Mouse (Mus musculus) gastrocnemius, postnatal 36 days (tissue): ENCODE results near the gene Dynlt1f. TPM values are rescaled to one million over a fixed set of nuclear protein-coding genes. Genes with fewer than 3 reads are reported as not detected.
"Not testable (repeated sequence)": the region's sequence is repeated elsewhere in the genome, so short reads cannot be mapped to it uniquely, and the experiment has no call there.

Experiments
- DNase-seq, 2 experiments: peaks; one replicate each; pipeline ENCODE4 v3.0.0; 2022
- intact Hi-C: fragments of 180-260 bp; cut with DNase I; formaldehyde crosslinking; loops from one replicate; pipeline ENCODE4 v1.15.1; 2025
- total RNA-seq, 2 experiments: library from RNA; stranded (reverse); gene quantifications; 2 replicates each; pipeline ENCODE4 v1.2.3; 2021

The Dynlt1f gene
- total RNA-seq, 2 experiments from 2014 or later = 48.9 to 50.1 TPM

DNA sequence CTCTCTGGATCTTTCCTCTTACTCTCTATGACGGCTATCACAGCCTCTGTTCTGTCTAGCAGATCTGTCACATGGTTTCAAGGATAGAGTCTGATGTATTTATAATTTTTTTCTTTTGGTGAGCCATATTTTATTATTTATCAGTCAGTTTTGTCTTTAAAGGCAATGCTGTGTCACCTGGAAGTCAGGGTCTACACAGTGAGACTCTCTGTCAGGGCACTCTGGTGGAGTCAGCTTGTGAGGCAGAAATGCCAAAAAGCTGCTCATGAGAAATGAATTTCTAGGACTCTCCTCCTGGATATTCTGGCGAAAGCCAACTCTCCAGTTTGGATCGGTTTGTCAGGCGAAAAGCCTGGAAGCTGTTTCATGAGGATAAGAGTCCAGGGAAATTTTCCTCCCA lies 19.9 kb downstream of the Dynlt1f start:
- DNase-seq, intact Hi-C loops: not testable (repeated sequence)

DNA sequence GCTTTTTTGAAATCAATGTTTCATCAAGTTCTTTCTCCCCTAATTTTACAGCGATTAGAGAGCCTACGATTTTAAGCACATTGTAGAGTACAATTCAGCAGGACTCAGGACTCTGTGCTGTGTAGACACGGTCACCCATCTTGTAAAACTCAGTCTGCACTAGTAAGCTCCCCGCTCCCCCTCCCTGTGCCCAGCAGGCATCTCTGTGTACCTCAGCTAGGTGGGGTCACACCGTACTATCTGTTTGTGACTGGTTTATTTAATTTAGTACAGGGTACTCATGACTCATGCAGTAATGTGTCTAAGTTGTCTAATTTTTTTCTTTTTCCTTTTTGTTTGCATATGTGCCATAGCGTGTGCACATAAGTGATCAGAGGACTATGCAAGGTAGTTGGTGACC lies 22.9 kb downstream of the Dynlt1f start:
- intact Hi-C loops, DNase-seq: not testable (repeated sequence)

DNA sequence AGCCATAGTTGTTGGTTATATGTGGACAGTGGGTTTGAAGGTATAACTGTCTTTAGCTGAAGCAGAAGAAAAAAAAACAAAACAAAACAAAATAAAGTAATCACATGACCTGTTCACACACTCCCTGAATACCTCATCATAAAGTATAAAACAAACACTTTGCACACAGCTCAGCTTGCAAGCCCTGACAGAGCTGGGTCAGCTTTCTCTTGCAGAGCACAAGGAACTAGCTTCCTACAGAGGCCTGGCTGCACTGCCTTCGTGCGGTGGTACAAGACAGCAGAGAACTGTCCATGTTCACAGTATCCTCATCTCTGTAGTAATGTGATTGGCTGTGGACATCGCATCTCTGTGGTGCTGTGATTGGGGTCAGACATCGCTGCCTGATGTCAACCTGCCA lies 25.3 kb downstream of the Dynlt1f start:
- intact Hi-C loops = not testable (repeated sequence)

DNA sequence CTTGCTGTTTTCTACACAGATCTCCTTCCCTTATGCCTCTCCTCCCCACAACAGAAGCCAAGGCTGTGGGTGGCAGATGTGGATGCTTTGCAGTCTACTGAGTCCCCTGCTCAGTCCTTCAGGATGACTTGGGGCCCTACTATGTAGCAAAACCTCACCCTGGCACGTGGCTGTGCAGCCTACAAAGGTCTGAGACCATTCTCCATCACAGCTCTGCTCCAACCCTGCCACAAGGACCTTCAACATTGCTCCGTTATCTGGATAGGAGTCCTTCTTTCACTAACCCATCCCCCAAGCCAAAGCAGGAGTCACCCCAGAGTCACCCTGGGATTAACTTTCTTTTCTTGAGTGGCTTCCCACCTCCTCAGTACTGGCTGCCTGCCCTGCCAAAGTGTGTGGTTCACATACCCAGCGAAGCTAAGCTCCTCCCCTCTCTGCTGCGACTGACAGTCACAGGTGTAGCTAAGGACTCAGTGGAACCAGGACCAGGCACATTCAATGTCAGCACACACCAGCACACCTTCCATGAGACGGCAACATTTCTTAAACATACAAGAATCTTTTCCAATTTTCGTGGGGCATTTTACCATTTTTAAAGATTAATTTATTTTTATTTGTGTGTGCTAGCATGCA lies 30.7 kb downstream of the Dynlt1f start:
- DNase-seq, intact Hi-C loops: not testable (repeated sequence)

More for the DNA sequence above, 25.3 kb downstream of the Dynlt1f start:
- not testable (repeated sequence) for DNase-seq

DNA sequence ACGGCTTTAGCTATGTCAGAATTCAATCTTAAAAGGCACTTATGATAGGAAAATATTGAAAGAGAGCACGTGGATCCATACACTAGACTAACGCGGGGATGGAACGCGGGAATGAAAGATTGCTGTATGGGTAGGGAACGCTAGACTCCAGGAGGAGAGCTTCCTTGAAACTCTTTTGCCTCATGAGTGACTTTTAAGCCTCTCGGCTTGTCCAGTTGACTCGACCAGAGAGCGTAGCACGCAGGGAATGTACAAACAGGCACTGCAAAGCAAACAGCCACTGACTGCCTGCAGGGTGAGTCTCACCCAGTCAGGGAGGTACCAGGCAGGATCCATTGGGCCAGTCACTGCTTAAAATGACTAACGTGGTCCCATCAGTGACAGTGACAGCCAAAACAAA lies 33.7 kb downstream of the Dynlt1f start:
- intact Hi-C loops, DNase-seq: not testable (repeated sequence)

DNA sequence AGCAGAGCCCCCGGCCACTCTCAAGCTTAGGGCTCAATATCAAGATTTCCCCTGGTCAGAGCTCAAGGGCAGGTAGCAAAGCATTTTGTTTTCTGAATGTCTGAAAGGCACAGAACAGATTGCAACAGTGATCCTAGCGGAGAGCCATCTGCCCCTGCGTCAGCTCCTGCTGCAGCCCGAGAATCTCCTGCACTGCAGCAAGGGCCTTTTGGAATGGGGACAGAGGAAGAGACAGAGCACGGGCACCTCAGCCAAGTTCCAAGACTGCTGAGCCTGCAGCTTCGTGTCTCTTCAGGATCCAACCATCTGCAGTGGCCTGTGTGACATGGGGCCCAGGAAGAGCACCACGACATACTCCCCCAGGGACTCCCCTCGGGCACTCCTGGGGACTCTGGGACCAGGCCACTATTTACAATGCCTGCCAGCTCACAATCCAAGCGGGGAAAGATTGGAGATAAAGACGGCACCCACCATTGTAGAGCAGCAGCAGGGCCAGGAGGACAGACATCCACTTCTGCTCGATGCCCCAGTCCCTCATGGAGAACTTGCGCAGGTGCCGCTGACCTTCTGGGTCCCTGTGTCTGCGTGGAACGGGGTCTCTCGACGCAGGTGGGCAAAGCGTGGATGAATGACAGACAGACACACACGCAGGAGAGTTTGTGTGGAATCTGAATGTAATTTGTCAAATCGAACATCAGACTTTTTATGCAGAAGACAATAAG lies 34.8 kb downstream of the Dynlt1f start:
- intact Hi-C loops, DNase-seq: not testable (repeated sequence)

DNA sequence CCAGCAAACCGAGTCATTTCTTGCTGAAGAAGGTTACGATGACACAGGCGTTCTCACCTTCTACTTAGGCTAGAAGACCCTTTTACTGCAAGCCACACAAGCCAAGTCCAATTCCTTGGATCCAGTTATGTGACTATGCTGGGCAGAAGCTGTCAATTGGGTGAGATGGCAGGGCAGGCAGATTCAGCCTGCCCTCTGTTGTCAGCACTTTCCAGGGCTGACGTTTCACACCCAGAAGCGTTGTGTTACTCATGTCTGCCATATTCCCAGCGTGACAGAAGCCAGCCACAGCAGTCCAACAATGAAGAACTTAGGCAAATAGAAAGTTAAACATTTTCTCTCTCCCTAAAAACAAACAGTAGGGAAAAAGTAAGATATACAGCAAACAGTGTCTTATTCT lies 35.7 kb downstream of the Dynlt1f start:
- intact Hi-C loops, DNase-seq: not testable (repeated sequence)

DNA sequence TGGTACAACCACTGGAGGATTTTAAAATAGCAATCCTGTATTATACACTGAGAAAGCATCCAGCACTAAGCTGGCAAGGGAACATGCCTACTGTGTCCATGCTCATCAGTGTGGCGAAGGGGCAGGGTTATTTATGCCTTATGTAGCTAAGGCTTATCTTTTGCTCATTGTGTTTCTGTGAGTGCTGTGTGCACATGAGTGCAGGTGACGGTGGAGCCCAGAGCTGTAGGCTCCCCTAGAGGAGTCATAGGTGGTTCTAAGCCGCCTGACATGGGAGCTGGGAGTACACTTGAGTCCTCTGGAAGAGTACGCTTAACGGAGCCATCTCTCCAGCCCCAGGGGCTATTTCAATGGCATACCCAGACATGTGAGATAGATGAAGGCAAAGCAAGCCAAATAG lies 36.4 kb downstream of the Dynlt1f start:
- DNase-seq, intact Hi-C loops: not testable (repeated sequence)

DNA sequence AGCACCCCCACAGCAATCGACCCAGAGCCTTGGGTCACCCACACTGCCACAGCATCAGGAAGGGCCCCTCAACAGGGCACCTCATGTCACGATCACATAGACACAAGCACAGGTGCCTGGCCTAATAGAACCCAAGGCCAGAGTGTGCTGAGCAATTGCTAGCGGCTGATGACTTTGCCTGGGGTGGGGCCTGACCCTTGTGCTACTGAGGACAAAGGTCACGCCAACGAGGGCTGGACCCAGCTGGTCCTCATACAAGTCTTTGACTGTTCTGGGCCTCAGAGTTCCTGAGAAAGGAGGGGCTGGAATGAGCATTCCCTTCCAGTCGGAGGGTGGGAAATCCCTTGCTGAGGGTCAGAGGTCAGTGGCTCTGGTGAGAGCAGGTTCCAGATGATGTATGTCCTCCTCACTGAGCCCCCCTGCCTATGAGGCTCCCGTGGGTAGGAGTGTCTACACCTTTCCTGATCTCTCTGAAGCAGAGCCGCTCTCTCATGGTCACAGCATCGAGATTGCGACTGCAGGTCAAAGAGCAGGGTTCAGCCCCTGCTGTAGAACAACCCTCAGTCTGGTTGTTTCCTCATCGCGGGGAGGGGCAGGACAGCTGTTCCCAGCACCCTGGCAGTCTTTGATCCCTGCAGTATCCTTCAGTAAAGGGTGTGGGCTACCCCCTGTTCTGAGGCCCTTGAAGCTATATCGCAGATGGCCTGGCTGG lies 37.9 kb downstream of the Dynlt1f start:
- intact Hi-C loops, DNase-seq: not testable (repeated sequence)

DNA sequence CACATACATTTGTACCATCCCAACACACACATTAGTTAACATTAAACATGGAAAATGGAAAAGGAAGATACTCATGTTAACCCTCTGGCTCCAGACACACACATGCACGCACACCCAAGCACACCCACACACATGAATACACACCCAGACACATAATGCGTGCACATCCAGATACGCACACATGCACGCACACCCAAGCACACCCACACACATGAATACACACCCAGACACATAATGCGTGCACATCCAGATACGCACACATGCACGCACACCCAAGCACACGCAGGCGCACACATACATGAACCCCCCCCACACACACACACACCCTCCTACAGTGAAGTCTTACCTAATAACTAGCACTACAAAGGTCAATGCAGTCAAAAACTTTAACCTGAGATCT lies 39.0 kb downstream of the Dynlt1f start:
- DNase-seq, intact Hi-C loops: not testable (repeated sequence)

DNA sequence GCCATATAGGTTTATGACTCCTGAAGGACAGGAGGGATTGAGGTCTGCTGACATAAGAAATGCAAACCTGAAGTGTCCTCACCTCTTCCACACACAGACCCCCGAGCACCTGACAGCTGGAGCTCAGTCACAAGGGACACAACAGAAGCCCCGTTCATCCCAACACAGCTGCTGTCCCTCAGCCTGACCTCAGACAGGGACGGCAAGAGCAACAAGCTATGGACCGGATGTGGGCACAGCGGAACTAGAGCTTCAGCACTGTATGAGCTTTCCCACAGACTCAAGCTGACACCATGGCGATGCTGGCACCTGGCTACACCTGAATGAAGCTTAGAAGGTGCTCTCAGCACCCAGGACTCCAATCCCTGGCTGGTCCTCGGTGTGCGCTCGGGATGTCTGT lies 41.4 kb downstream of the Dynlt1f start:
- intact Hi-C loops, DNase-seq: not testable (repeated sequence)

DNA sequence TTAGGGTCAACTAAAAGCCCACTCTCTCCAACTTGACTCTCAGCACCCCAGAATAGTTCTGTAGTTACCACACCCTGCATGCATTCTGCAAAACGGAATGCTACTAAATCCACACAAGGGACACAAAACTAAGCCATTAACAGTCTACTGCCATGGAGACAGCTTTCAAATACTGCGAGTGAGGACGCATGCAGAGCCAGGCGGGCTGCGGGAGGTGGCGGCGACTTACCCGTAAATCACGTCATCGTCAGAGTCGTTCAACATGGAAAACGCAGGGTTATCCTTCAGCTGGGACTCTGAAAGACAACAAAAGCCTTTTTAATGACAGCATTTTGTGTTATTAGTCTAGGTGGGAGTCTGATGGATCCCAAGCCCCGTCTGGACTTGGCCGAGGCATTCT lies 42.2 kb downstream of the Dynlt1f start:
- intact Hi-C loops, DNase-seq: not testable (repeated sequence)

DNA sequence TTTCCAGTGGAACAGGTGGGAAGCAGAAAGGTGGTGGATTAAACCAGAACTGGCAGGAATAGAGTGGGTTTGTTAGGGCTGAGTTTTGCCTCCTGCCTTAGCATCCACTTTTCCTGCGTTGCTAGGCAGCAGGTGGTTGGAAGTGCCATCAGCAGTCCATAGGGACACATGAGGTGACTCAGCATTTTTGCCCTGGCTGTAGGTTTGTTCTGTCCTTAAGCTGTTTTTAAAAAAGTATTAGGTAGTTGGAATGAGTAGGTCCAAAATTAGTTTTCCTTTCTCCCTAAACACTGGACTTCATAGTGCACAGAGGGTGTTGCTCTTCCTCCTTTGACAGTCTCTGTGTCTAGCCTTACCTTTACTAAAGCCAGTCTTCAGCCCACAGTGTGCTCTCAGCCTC lies 50.4 kb downstream of the Dynlt1f start:
- intact Hi-C loops, DNase-seq: not testable (repeated sequence)

DNA sequence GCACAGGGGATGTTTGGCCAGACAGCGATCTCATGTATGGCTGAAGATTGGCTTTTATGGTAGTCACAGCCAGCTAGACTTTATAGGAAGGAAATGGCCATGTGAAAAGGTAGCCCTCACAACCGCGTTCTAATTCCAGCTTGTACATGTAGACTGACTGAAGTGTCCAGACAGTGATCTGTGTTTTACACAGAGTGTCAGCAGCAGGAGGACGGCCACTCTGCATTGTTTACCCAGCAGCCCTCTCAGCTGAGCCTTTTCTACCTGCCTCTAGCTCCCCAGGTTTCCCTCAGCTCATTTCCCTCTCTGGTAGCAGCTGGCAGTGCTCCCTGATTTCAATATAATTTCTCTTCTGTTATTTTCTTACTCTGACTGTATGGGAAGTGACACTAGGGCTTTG lies 53.5 kb downstream of the Dynlt1f start:
- intact Hi-C loops, DNase-seq: not testable (repeated sequence)

DNA sequence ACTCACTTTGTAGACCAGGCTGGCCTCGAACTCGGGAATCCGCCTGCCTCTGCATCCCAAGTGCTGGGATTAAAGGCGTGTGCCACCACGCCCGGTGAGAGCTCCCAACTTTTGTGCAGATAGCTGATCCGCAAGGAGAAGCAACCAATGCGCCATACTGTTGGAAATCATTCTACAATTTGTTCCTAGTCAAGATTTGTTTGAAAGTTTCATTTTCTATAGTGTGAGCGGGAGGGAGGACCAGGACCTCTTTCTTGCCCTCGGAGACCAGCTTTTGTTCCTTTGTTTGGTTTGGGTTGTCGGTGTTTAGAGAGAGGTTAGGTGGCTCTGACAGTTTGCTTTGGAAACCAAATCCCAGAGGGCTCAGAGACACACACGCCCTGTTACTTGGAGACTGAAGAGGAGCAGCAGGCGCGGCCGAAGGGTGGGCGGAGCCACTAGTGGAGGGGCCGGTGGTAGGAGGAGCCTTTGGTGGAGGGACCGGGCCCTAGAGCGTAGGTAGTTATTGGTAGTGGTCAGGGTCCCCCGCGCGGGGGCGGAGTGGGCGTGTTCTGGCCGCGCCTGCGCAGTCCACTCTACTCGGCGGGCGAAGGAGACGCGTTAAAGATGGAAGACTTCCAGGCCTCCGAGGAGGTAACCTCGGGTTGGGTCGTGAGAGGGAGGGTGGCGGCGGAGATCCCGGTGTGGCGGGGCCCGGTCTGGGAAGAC lies 54.3 kb downstream of the Dynlt1f start, which contains the start of gene Dynlt1c:
Gene Dynlt1c, plus strand, starts transcription at position 468 of the 708 bp plus-strand sequence.
- intact Hi-C loops = not testable (repeated sequence)

DNA sequence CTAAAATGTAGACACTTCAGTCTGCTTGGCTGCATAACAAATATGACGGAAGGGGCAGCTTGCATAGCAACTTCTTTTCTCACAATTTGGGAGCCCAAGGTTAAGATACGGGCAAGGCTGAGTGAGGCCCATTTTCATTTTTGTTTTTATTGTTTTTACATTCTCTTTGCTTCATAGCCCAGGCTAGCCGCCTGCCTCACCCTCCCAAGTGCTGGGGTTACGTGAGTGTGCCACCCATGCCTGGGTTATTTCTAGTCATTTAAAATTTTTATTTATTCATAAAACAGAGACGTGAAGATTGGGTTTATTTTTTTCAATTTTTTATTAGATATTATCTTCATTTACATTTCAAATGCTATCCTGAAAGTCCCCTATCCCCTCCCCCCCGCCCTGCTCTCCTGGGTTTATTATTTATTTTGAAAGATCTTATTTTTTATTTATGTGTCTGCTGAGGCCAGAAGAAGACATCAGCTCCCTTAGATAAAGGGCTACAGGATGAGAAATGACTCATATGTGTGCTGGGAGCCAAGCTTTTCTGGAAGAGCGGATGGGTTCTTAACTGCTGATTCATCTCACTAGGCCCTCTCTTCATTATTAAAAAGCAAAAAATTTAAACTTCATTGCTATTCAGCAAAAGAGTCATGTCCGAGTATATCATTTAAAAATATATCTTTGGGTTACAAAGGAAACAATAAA lies 55.3 kb downstream of the Dynlt1f start:
- DNase-seq = peak in 1 of 2 experiments; percentile 55
- intact Hi-C loops = not testable (repeated sequence)

More for the DNA sequence above, 54.3 kb downstream of the Dynlt1f start, which contains the start of gene Dynlt1c:
- DNase-seq = peak; percentile 66 to 80

DNA sequence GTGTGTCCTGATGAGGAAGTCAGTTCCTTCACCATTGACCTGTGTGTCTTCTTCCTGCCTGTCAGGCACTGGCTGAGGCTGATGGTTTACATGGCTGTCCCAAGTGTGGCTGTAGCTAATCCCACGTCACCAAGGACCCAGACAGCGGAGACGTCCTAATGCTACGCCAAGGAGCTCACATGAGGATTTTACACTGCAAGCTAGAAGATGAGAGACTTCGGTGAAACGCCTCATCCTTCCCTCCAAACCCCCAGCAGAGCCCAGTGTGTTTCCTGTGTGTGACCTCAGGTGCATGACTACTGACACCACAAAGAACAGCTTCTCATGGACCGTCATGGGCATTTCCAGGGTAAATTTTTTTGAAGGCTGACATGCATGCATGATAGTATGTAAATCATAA lies 57.3 kb downstream of the Dynlt1f start:
- DNase-seq, intact Hi-C loops: not testable (repeated sequence)
